Mouse (Mus musculus) neural tube, embryonic 14.5 days (tissue): ENCODE measurements around the gene Bclaf3. TPM values are rescaled to one million over a fixed set of nuclear protein-coding genes. Genes with fewer than 3 reads are reported as not detected.

ENCODE experiments used
- ATAC-seq: fragments of 200-750 bp; cut with Nextera tagmentation; 2 replicates; pipeline ENCODE4 v1.8.0; 2017; ENCODE audit warnings: low read depth, mild to moderate bottlenecking, moderate TSS enrichment, moderate library complexity
- H3K27ac ChIP-seq: fragments of 300-500 bp; sonication (generic); 2 replicates; pipeline ENCODE4 v1.5.1; 2014; ENCODE audit warnings: low read depth, mild to moderate bottlenecking, control low read depth, low read length, moderate library complexity, mixed read lengths
- H3K27me3 ChIP-seq: fragments of 300-500 bp; sonication (generic); 2 replicates; pipeline ENCODE4 v1.6.1; 2014; ENCODE audit warnings: low read length; ENCODE audit not compliant: control insufficient read depth, insufficient read depth
- H3K36me3 ChIP-seq: fragments of 300-500 bp; sonication (generic); 2 replicates; pipeline ENCODE4 v1.6.1; 2014; ENCODE audit warnings: low read length, mixed read lengths; ENCODE audit not compliant: control insufficient read depth, insufficient read depth
- H3K4me1 ChIP-seq: fragments of 300-500 bp; sonication (generic); 2 replicates; pipeline ENCODE4 v1.6.1; 2014; ENCODE audit warnings: low read length; ENCODE audit not compliant: control insufficient read depth, insufficient read depth
- H3K4me2 ChIP-seq: fragments of 300-500 bp; sonication (generic); 2 replicates; pipeline ENCODE4 v1.6.1; 2014; ENCODE audit warnings: mild to moderate bottlenecking, low read depth, low read length, control low read depth
- H3K4me3 ChIP-seq: fragments of 300-500 bp; sonication (generic); 2 replicates; pipeline ENCODE4 v1.5.1; 2014; ENCODE audit warnings: low read depth, low read length, control low read depth, mixed read lengths
- H3K9ac ChIP-seq: fragments of 300-500 bp; sonication (generic); replicated peaks from 2 replicates; pipeline ENCODE4 v1.6.1; 2014; ENCODE audit warnings: low read depth, mild to moderate bottlenecking, control low read depth, low read length, mixed read lengths
- H3K9me3 ChIP-seq: fragments of 300-500 bp; sonication (generic); 2 replicates; pipeline ENCODE4 v1.6.1; 2016; ENCODE audit warnings: low read length; ENCODE audit not compliant: control insufficient read depth
- WGBS: fragments of 180-500 bp; shearing (Covaris S2); extraction: QIAGEN DNeasy Blood & Tissue Kit; methylation state at CpG from one replicate; pipeline ENCODE4 v1.1.7; 2014; 5-methylcytosine and 5-hydroxymethylcytosine counted together
- polyA plus RNA-seq: library from polyadenylated mRNA; unstranded; fragments of >200 nt; fragmentation: Nextera tagmentation; extraction: Ambion mirVana; gene quantifications from 2 replicates; pipeline ENCODE4 v1.2.1, GENCODE M21; 2014

Bclaf3 gene
- polyA plus RNA-seq, 1 experiment from 2014 or later: 31.1 TPM

DNA sequence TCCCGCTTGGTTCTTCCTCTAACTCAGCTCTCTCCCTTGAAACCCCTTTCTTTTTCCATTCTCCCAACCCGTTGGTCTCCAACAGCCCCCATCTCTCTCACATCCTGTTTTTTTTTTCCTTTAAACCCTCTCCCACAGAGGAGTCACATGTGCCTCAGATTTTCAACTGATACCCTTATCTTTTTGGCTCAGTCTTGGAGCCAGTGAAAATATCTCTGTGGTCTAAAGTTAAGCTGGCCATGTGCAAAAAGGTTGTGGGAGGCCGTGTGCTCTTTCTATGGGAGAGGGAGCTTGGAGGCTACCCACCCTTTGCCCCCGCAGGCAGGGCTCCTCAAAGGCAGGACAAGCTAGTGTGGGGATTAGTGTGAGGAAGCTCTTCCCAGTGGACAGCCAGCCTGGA is 113.5 kb downstream of the Bclaf3 start:
- no peaks in the 10 kb centered on the region for H3K4me1 ChIP-seq
- H3K36me3 ChIP-seq: no peaks in the 10 kb centered on the region
- H3K4me3 ChIP-seq: no peak overlapping the region
- H3K27me3 ChIP-seq: no peaks in the 10 kb centered on the region
- no peak overlapping the region for H3K27ac ChIP-seq
- no peaks in the 10 kb centered on the region for H3K9me3 ChIP-seq
- no peak overlapping the region for H3K9ac ChIP-seq
- ATAC-seq: no peak
- H3K4me2 ChIP-seq: no peak overlapping the region
- 82% methylated on average over 4 of the region's 4 CpGs for WGBS

Other genes with a start within 250 kb of the Bclaf3 start
- gene Eif1ax, start 154.5 kb upstream of the Bclaf3 start, polyA plus RNA-seq: 102 and 106 TPM in 2 replicates
- gene Map7d2, start 112.1 kb upstream of the Bclaf3 start, polyA plus RNA-seq: 44.4 and 44.7 TPM in 2 replicates
- 48.6 and 57.6 TPM in 2 replicates for gene Sh3kbp1, start 100.6 kb downstream of the Bclaf3 start, polyA plus RNA-seq